Mouse (Mus musculus): Measurements from ENCODE around the gene Kcna1. TPM values are rescaled to one million over a fixed set of nuclear protein-coding genes. Genes with fewer than 3 reads are reported as not detected.

Kcna1 gene
- polyA plus RNA-seq, 1 experiment from 2014 or later = 0.18 TPM

DNA sequence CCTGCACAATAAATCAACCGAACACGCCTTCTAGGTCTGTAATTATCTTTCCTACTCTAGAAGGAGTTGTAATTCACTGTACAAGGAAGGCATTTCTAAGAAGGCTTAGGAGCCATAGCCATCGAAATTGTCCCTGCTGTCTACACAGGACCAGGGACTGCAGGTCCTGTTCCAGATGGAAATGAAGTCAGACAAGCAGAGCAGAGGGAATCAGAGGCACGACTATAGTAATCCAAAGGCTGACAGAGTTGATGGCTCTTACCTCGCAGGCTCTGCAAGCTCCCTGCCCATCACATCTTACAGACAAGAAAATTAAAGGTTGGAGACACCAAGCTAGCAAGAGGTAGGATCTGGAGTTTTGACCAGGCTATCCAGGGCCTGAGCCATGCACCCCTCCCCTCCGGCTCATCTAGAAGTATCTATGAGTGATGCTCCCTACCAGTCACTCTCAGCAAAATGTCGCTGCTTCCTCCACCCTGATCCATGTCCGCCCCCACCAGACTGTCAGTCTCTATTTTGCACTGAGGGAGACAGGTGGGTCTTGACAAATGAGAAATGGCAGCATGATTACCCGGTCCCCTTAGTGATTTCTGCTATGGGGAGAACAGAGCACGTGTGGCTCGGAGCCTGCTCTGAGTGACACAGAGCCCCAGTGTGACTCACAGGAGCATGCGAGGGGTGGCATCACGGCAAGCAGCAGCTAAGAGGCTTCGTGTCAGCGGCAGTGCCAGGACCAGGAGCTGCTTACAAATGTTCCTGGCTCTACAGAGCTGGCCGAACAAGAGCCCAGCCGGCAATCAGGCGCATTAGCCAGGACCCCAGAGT is 50.2 kb downstream of the Kcna1 start:
- ATAC-seq (replicated peaks; ENCODE audit: insufficient number of reproducible peaks, insufficient read depth, low FRiP score, low read depth) = no peak
- Histone ChIP-seq H3K9me3 (replicated peaks) (no peaks in the 10 kb centered on the region), H3K36me3 (no peaks in the 10 kb centered on the region), H3K4me1 (replicated peaks) (no peaks in the 10 kb centered on the region), H3K27ac (no peak overlapping the region), H3K4me2 (no peak overlapping the region), H3K9ac (no peak overlapping the region), H3K4me3 (no peak overlapping the region), H3K27me3 (no peaks in the 10 kb centered on the region)
- 82% methylated on average over 18 of the region's 18 CpGs for WGBS

DNA sequence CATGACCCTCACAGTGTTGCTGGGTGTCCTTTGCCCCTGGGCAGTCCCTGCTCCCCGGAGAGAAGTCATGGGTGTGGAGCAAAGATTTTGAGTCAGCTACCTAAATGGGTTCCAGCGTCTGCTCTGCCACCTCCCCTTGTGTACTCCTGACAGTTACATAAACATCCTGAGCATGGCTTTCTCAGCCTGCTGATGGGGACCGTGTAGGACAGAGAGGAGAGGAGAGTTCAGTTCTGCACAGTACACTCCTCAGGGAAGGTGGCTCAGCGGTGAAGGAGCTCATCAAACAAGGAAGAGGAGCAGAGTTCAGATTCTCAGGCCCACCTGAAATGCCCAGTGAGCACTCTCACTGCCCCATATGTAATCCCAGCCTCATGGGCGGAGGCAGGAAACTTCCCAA is 51.1 kb downstream of the Kcna1 start:
- H3K4me2 ChIP-seq = no peak overlapping the region

DNA sequence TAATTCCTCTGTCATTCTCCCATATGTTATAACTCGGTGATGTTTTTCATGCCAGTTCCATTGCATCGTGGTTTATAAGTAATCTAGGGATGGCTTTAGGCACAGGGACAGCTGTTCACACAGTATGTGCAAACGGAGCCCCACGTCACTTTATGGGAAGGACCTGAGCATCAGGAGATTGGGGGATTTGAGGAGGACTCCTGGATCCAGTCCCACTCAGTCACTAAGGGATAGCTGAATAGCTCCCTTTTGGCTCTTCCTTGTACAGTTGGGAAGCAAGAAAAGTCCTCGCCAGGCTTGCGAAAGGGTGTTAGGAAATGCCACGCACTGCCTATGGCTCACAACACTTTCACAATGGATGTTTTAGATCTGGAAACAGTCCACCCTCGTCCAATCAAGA is 51.8 kb downstream of the Kcna1 start:
- Histone ChIP-seq H3K4me2 (no peak overlapping the region), H3K4me3 (no peak overlapping the region), H3K9ac (no peak overlapping the region), H3K36me3 (no peaks in the 10 kb centered on the region), H3K4me1 (replicated peaks) (no peaks in the 10 kb centered on the region), H3K9me3 (replicated peaks) (no peaks in the 10 kb centered on the region), H3K27me3 (no peaks in the 10 kb centered on the region), H3K27ac (no peak overlapping the region)
- ATAC-seq (replicated peaks; ENCODE audit: insufficient number of reproducible peaks, insufficient read depth, low FRiP score, low read depth) = no peak
- WGBS = 76% methylated on average over 8 of the region's 8 CpGs

More for the DNA sequence above, 51.1 kb downstream of the Kcna1 start:
- Histone ChIP-seq H3K9ac (no peak overlapping the region), H3K27ac (no peak overlapping the region), H3K27me3 (no peaks in the 10 kb centered on the region), H3K9me3 (replicated peaks) (no peaks in the 10 kb centered on the region), H3K4me1 (replicated peaks) (no peaks in the 10 kb centered on the region), H3K4me3 (no peak overlapping the region), H3K36me3 (no peaks in the 10 kb centered on the region)
- 40% methylated on average over 5 of the region's 5 CpGs for WGBS
- no peak for ATAC-seq (replicated peaks; ENCODE audit: insufficient number of reproducible peaks, insufficient read depth, low FRiP score, low read depth)

DNA sequence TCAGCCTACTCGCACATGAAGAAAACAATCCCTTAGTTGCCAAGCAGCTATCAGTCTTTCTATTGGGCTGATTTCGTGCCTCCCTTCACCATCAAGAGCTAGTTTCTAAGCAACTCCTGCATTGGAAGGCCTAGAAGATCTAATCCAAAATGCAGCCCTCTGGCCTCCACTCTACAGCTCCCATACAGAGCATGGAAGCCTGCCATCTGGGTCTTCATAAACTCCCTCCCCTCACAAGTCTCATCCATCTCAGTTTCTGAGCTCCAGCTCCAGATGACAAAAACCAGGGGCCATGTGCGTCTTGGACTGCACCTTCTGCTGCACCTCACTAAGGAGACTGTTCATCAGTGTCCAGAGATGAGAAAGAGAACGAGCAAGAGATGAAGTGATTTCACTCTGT is 52.8 kb downstream of the Kcna1 start:
- no peaks in the 10 kb centered on the region for H3K9me3 ChIP-seq (replicated peaks)
- no peak overlapping the region for H3K4me3 ChIP-seq
- no peak overlapping the region for H3K27ac ChIP-seq
- H3K27me3 ChIP-seq = no peaks in the 10 kb centered on the region
- no peaks in the 10 kb centered on the region for H3K4me1 ChIP-seq (replicated peaks)
- no peak overlapping the region for H3K9ac ChIP-seq
- no peaks in the 10 kb centered on the region for H3K36me3 ChIP-seq
- no peak overlapping the region for H3K4me2 ChIP-seq
- ATAC-seq (replicated peaks; ENCODE audit: insufficient number of reproducible peaks, insufficient read depth, low FRiP score, low read depth) = no peak
- 84% methylated on average over 4 of the region's 4 CpGs for WGBS

Other genes starting within 250 kb of the Kcna1 start
- 7.4 and 7.5 TPM in 2 replicates for gene Kcna5, start 111.0 kb downstream of the Kcna1 start, polyA plus RNA-seq (2015; fragmentation: Nextera tagmentation; extraction: Ambion mirVana)
- gene Kcna6, start 94.3 kb upstream of the Kcna1 start, polyA plus RNA-seq (2015; fragmentation: Nextera tagmentation; extraction: Ambion mirVana) = 1.5 and 2.2 TPM in 2 replicates
- gene Ndufa9, start 202.8 kb upstream of the Kcna1 start, polyA plus RNA-seq (2015; fragmentation: Nextera tagmentation; extraction: Ambion mirVana) = 329 and 410 TPM in 2 replicates
- gene Akap3, start 206.7 kb upstream of the Kcna1 start, polyA plus RNA-seq (2015; fragmentation: Nextera tagmentation; extraction: Ambion mirVana) = not detected in 2 replicates

Measured in heart, embryonic 15.5 days (tissue).